Mouse (Mus musculus): ENCODE data around the gene Cdc42ep4.
A peak's percentile ranks its signal among the peaks of the same experiment; 100 is the strongest.

Gene Cdc42ep4

DNA sequence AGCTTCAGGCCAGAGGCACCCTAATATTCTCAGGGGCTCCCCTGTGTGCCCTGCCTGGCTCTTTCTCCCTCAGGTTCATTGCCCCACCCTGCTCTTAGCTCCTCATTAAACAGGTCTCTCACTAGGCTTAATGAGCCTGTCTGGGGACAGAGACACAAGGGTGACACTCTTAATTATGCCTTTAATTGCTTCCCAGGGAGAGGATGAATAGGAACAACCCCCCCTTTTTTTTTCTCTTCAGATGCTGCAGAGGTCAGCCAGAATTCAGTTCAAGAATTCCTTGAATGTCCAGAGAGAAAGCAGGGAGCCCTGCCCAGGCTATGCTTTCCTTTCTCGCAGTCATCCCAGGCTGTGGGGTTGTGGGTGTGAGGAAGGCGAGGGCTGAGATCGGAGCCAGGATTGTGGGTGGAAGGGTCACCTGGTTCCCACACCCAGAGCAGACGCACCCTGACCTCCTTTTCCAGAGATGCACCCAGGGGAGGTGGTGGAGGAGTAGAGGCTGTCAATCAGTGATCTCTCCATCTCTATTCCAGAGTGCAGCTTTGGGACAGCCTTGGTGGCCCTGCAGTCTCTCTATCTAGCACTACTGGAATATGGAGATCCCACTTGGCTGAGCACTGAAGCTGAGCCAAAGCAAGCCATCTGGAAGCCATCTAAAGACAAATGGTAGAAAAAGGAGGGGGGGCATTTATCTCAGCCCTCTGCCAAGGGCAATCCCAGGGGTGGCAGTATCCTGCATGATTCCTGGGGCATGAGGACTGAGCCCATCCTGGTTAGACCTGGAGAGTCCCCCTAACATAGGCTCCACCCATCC is 26.2 kb downstream of the Cdc42ep4 start:
- DNase-seq (ENCODE audit: low spot score in 2 of 2) = no peak

DNA sequence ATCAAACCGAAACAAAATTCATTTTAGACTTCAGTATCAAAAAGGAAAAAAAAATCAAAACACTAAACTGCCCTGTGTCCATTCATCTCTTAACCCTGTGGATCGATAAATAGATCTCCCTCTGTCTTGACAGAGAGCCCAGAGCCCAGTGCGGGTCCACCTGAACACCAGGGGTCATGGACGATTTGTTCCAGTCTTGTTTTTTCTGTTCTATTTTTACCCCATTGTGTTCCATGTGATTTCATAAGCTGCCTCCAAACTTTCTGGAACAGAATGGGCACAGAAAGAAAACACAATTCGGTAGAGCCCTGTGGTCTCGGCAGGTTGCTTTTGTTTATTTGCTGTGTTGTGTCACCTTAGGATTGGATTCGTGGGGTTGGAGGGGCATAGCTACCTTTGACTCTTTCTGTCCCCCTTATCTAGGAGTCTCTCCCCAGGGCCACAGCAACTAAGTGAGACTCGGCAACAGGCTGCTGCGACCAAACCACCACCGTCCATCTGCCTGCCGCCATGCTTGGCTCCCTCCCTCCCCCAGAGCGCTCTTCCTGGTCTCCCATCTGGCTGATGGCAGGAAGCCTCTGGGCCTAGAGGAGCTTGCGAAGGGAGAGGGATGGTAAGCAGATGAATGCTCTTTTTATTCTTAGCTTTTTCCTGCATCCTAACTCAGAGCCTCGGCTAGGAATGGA is 29.1 kb downstream of the Cdc42ep4 start:
- no peak for DNase-seq (ENCODE audit: low spot score in 2 of 2)

DNA sequence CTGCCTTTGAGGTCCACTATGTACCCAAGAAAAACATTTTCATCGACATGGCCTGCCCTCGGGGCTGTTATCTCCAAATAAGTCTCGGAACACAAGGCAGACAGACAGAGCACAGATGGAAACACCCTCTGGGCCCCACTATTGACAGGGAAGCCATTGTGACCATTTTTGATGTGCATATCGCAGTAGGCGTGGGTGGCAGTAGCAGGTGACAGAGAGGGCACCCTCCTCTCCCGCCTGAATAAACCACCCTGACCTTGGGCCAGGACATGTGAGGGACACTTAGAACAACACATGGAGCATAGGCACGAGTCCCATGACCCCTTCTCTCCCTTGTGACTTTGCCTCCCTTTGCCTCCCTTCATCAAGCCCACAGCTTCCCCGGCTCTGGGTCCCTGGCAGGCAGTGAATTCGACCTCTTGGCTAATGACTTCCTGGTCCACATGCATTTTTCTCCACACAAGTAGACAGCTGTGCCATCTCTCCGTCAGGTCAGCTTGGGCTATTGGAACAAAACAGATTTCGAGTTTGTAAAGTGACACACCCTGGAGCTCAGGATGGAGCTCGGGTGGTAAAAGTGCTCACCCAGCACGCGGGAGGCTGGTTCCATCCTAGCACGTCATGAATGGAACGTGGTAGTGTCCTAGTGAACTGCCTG is 33.8 kb downstream of the Cdc42ep4 start:
- DNase-seq (ENCODE audit: low spot score in 2 of 2) = no peak

DNA sequence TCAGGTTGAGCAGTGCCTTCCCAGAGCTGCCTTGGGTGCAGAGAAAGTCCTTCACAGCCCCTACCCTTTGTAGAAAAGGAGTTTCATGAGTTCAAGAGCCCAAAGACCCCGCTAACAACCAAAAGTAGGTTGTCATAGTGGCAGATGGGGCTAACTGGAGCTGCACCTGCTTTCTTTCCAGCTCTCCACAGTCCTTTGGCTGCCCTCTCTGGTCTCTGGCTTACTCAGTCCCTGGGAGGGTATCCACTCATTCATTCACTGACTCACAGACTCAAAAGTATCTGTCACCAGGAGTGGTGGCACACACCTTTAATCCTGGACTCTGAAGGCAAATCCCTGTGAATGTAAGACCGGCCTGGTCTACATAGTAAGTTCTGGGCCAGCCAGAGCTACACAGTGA is 35.5 kb downstream of the Cdc42ep4 start:
- DNase-seq (ENCODE audit: low spot score in 2 of 2) = no peak

DNA sequence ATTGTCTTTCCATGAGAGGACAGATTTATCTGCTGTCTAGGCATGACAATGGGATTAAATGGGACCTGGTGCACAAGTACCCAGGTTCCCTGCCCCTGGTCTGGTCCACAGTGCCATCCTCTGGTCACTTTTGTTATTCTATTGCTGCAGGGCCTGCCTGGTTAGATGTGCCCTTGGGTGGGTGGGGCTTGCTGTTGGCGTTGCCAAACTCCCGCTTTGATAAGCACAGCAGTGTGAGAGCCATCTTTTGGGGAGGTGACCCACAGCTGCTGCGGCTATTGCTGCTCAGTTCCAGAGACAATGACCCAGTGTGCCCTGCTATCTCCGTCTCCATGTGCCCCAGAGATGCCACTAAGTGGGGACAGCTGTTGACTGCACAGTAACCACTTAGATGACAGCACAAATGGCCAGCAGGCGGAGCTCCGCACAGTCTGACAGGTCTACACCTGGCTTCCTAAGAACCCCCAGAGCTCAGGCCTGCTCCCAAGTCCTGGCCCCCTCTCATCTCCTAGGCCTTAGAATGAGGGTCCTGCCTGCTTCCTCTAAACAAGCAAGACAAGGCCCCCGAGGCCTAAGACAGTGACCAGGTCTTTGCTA is 36.5 kb downstream of the Cdc42ep4 start:
- no peak for DNase-seq (ENCODE audit: low spot score in 2 of 2)

DNA sequence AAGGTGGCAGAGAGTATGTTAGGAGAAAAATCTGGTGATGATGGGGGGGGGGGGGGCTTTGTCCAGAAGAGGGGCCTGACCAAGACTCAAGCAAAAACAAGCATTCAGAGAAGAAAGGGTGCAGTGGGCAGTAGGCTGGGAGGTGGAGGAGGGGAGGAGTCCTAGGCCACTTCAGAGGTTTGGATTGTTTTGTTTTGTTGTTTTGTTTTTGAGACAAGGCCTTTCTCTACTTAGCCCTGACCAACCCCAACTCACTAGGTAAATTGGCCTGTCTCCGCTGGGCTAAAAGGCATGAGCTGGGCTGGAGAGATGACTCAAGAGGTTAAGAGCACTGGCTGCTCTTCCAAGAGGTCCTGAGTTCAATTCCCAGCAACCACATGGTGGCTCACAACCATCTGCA is 40.6 kb downstream of the Cdc42ep4 start:
- DNase-seq (ENCODE audit: low spot score in 2 of 2) = no peak

DNA sequence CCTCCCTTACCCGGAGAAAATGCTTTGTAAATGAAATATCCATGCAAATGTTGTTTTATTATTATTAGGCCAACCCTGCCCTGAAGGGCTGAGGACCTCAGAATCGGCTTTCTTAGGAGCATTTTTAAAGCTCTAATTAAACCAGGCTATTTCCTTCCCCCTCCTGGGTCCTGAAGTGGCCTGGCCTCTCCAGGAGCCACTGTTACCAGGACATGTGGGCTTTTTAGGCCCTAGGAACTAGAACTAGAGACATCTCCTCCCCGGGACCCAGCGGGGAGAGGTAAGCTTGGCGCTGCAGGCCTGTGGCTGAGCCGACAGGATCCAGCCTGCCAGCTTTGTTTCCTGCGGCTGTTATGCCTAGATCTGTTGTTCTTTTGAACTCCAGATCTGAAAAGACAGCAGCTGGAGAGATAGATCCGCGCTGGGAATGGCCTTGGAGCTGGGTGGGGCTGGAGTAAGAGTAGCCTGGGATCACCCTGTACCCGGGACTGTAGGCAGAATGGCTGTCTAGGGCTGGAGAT is 41.4 kb downstream of the Cdc42ep4 start:
- DNase-seq (ENCODE audit: low spot score in 2 of 2) = no peak

DNA sequence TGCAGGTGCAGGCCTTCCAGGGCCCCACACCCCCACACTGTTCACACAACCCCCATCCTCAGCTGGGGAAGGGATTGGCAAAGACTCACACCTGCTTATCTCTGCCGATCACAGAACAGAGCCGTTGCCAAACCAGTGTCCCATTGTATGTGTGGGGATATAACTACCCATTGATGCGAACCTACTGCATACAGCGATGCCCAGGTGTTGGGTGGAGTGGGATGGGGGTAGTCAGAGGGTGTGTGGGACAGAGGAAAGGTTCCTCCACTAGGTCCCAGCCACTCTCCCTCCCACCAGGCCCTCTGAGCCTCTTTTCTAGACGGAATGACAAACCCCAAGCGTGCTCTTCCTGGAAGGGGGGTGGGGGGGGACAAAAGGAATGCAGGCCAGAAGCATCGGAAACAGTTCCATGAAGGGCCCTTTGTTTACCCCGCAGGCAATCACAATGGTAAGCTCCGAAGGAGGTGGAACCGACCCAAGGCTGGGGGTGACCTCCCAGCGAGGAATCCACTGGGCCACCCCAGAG is 41.9 kb downstream of the Cdc42ep4 start, which contains the start of gene Cpsf4l:
Gene Cpsf4l (minus strand): TSS at position 287 of the 526 bp plus-strand sequence.
- no peak for DNase-seq (ENCODE audit: low spot score in 2 of 2)

DNA sequence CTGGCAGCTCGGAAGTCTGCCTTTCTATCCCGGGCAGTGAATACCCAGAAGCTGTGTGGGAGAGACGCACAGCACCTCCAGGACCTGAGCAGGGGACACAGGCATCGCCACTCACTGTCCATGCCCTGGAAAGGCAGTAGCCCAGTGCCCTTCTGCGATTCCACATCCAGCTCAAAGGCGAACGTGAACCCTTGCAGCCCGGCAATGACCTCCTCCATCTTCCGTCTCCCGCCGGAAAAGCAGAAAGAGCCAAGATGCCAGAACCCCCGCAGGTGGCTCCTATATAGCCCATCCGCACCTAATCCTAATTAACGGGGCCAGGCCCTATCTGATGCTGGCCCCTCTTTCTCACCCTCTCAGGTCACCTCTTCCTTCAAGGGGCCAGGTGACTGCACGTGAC is 42.4 kb downstream of the Cdc42ep4 start:
- DNase-seq (ENCODE audit: low spot score in 2 of 2) = no peak

DNA sequence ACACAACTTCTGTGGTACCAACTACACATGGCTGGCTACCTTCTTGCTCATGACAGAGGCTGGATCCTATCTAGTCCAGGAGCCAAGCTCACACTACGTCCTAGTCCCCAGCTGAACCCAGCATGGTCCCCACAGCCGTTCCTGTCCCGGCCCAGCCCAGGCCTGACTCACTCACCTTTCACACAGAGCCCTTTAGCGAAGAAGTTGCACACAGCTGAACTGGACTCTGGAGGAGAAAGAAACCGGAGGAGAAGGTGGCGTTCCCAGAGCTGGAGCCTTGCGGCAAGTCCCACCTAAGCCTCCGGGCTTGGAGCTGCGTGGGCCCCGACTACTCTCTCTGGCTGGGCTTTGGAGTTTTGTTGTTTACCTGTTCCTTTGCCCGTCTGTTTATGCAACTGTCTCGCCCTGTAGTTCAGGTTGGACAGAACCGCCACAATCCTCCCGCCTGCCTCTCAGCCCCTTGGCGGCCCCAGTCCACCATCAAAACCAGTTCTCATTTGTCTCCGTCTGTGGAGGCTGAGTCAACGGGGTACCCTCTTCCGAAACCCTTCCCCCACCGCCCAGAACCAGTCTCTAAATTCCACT is 43.0 kb downstream of the Cdc42ep4 start:
- no peak for DNase-seq (ENCODE audit: low spot score in 2 of 2)

DNA sequence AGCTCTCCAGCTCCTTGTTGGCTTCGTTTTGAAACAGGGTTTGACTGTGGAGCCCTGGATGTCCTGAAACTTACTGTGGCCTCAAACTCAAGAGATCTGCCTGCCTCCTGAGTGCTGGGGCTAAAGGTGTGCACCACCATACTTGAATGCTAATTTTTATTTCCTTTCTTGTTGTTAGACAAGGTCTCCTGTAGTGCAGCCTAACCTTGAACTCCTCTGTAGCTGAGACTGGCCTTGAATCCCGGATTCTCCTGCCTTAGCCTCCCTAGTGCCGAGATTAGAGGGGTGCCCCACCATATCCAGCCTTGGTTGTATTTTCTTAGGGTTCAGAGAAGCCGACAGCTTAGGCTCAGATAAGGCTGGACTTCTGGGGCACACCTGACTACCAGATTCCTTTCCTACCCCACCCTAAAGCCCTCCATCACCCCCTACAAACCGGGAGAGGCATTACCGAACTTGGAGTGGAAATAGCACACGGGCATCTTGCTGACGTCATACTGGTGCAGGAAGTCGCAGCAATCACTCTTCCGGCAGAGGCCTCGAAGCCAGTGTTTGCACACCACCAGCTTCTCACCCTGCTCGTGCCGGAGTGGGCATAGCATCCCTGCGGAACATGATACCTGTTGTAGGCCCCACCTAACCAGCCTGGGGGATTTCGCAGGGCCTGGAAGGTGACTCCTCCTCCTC is 45.6 kb downstream of the Cdc42ep4 start:
- DNase-seq (ENCODE audit: low spot score in 2 of 2) = no peak

DNA sequence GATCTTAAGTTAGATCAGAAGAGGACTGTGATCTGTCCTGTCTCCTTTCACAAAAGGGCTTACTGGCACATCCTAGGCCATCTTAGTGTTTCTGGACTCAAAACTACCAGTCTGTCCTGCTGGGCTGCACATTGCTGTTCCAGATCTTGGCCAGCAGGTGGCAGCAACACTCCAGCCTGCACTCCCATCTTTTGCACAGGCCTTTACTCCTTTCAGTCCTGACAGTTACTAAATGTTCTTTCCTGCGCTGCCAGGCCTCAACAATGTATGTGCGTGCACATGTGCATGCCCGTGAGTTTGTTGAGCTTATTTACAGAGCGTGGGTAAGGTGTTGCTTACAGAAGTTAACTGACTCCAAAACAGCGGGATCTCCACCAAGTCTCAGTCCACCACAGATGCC is 47.9 kb downstream of the Cdc42ep4 start:
- DNase-seq (ENCODE audit: low spot score in 2 of 2) = peak; percentile 79 to 87

DNA sequence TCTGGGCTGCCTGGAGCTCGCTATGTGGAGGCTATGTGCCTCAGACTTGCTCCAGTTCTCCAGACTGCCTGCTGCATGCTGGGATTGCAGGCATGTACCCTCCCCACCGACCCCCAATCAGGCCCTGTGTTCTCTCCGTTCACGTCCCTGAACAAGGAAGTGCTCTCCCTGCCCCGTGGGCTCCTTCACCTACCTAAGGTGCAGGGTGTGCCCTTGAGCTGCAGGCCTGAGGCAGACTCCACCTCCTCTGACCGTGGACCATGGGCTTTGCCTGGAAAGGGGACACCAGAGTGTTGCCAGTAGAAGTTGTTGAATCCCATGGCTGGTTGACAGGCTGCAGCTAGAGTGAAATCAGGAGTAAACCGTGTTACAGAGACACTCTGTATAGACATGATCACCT is 52.0 kb downstream of the Cdc42ep4 start:
- no peak for DNase-seq (ENCODE audit: low spot score in 2 of 2)

DNA sequence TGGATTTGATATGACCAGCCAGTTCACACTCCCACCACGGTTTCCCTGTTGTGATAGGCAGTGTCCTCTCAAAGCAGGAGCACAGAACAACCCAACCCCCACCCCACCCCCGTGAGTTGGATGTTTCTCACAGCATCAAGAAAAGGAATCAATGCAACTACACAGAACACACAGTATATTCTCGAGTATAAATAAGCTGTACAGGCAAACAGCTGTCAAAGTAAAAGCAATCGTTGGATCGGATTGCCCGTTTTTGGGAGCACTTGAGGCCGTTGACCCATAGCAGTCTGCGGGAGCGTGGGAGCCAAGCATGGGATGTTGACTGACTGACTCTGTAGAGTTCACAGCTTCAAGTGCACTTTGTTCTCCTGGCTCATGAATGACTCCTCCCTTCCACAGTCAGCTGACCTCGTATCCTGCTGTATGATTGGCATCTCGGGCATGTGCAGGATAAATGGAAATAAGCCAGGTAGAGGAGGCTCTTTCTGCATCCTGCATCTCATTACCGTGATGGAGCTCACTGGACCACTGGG is 53.6 kb downstream of the Cdc42ep4 start:
- no peak for DNase-seq (ENCODE audit: low spot score in 2 of 2)

DNA sequence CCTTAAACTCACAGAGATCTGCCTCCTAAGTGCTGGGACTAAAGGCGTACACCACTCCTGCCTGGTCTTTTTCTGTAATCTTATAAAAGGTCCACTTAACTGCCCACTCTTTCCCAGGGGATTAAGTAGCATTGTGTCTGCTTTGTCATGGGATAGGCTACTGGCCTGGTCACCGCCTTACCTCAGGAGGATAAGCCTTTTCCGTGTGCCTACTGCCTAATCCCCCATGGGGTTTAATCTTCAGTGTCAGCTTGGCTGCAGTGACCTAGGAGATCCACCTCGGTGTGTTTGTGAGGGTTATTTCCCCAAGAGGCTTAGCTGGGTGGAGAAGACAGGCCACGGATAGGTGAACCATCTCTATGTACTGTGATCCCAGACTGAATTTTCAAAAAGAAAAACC is 54.1 kb downstream of the Cdc42ep4 start:
- no peak for DNase-seq (ENCODE audit: low spot score in 2 of 2)

DNA sequence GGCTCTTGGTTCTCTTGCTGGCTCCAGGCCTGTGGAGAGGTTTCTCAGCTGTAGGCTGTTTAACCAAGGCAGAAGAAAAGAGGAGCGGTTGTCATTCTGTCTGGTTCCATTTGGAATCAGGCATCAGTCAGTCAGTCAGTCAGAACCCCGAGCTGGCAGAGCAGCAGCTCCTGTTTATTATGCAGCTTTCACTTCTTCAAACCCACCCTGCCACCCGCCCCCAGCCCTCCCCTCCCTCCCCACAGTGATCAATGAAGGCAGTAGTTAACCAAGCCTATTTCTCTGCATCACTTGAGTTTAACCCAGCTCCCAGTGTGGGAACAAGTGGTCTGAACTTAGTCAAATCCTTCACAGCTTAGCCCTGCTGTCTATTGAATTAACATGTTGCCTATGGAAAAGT is 59.8 kb downstream of the Cdc42ep4 start:
- no peak for DNase-seq (ENCODE audit: low spot score in 2 of 2)

DNA sequence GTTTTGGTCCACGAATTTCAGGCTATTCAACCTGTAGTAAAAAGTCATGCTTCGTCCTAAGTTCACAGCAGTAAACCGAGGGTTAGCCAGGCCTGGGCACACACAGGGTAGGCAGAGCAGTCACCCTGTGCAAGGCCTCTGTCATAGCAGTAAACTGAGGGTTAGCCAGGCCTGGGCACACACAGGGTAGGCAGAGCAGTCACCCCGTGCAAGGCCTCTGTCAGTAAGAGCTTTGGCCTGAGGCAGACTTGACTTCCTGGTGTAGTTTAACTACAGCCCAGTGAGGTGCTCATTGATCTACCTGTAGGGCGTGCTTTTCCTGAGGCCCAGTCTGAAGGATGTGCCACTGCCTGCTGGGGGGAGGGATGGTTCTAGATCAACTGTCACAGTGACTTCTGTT is 60.4 kb downstream of the Cdc42ep4 start:
- no peak for DNase-seq (ENCODE audit: low spot score in 2 of 2)

DNA sequence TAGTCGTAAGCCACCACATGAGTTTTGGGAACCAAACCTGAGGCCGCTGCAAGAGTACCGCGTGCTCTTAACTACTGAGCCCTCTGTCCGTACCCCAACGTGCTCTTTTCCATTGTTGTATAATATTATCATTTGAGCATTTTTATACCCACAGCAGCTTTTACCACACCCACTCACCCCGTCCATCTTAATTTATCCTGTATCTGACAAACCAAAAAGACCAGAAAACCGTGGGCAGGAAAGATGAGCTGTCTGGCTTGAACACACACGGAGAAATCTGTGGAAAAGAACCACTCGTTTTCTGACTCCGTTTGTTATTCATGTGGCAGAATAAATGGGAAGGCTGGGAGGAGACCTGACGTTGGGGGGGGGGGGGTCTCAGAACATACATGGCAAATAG is 61.2 kb downstream of the Cdc42ep4 start:
- DNase-seq (ENCODE audit: low spot score in 2 of 2) = peak in 1 of 2 experiments; percentile 54

DNA sequence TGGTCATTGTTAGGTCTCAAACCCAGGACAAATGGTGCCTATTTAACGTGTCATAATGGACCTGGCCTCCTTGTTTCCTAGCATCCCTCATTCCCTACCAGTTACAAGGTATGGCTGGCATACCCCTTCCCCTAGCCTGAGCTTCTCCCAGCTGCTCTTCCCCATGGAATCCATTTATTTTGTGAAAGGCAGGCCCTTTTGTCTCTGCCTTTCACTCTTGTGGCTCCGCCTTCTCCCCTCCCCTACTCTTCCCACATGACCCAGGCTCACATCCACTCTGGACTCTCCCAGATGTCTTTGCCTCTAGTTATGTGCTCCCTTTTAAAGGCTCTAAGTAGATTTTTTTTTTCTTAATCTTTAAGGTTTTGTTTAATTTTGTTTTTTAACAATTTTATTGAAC is 64.7 kb downstream of the Cdc42ep4 start:
- no peak for DNase-seq (ENCODE audit: low spot score in 2 of 2)

DNA sequence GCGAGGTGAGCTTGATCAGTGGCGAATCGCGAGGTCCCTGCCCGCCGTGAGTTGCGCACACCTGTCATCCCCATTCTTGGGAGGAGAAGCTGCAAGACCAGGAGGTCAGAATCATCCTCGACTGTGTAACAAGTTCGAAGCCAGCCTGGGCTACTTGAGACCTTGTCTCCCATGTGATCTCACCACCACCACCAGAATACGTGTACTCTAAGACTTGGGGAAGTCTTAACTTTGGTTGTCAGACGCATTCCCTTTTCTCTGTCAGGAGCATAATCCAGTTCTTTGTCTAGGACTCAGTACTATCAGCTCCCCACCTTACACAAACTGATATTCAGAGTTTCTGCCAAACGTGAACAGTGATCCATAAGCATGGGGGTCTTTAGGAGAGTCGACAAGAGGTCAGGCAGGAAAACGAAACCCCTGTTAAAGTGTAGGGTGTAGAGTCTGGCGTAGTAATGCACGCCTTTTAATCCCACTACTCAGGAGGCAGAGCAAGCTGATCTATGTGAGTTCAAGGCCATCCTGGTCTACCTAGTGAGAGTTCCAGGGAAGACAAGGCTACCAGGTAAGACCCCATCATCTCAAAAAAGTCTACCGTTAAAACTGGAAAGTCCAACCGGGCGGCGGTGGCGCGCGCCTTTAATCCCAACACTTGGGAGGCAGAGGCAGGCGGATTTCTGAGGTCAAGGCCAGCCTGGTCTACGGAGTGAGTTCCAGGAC is 66.8 kb downstream of the Cdc42ep4 start:
- no peak for DNase-seq (ENCODE audit: low spot score in 2 of 2)
